Comparison of ENCODE assay signal across 24 mouse cellular contexts in genomic region chr13:20551559-20551958, GRCm38 (mm10).
"Had no signal": no experiment of that assay in that cellular context is flagged by ENCODE, and none has a peak within 500 bp of the region (broad histone marks: within the 10 kb centered on the region; RNA-seq: fewer than 3 reads in every experiment).

No protein-coding gene starts in this region.

- H3K27me3 ChIP-seq: heart, embryonic 13.5 days; heart, embryonic 15.5 days; hindbrain, embryonic 13.5 days; hindbrain, embryonic 15.5 days; kidney, embryonic 15.5 days; limb, embryonic 12.5 days; liver, embryonic 13.5 days; liver, embryonic 15.5 days had no signal

- H3K4me3 ChIP-seq: heart, adult 2 months; heart, embryonic 13.5 days; heart, embryonic 15.5 days; hindbrain, embryonic 13.5 days; hindbrain, embryonic 15.5 days; kidney, embryonic 15.5 days; limb, embryonic 10.5 days; limb, embryonic 12.5 days; liver, embryonic 13.5 days; liver, embryonic 15.5 days had no signal

- DNase-seq: gastrocnemius, postnatal 14 days; gastrocnemius, postnatal 36 days; heart, adult 2 months; heart, postnatal 14 days; heart, postnatal 36 days; kidney, adult 11 months; kidney, adult 2 months; kidney, adult 9 months; kidney, postnatal 14 days; kidney, postnatal 36 days; layer of hippocampus, adult 9-11 months; layer of hippocampus, postnatal 36 days; liver; liver, embryonic 13.5 days had no signal

- H3K4me1 ChIP-seq: kidney, embryonic 15.5 days; limb, embryonic 10.5 days; limb, embryonic 12.5 days; liver, embryonic 13.5 days; liver, embryonic 15.5 days had no signal

- H3K27ac ChIP-seq: heart, adult 2 months; heart, embryonic 13.5 days; heart, embryonic 15.5 days; hindbrain, embryonic 13.5 days; hindbrain, embryonic 15.5 days; hindbrain, postnatal 0 days; kidney, embryonic 15.5 days; kidney, postnatal 0 days; limb, embryonic 10.5 days; limb, embryonic 12.5 days; liver, embryonic 13.5 days; liver, embryonic 15.5 days had no signal
